Mouse (Mus musculus): ENCODE measurements around the gene Wasf2. TPM values are rescaled to one million over a fixed set of nuclear protein-coding genes. Genes with fewer than 3 reads are reported as not detected.
A peak's percentile ranks its signal among the peaks of the same experiment; 100 is the strongest.

Wasf2 gene
- total and polyA plus RNA-seq, 2 experiments from 2014 or later, result 18.3 to 26.0 TPM

- 0 out of 2 replicates have a peak overlapping the region, but pooled peaks have one; percentile 76 for H3K9ac ChIP-seq (replicated peaks; ENCODE audit: low read length, poor library complexity, severe bottlenecking)
- peak overlapping the region; percentile 74; the same call in 1 of the 2 replicates for H3K4me3 ChIP-seq (ENCODE audit: low read depth, low read length)
- H3K4me2 ChIP-seq (ENCODE audit: low read depth, low read length, poor library complexity, severe bottlenecking), result peak overlapping the region; percentile 96
- H3K27me3 ChIP-seq (ENCODE audit: insufficient read depth, low read length), result no peaks in the 10 kb centered on the region; the same call in 1 of the 2 replicates
- no peaks in the 10 kb centered on the region for H3K9me3 ChIP-seq (ENCODE audit: low read length)
- H3K36me3 ChIP-seq (ENCODE audit: insufficient read depth, low read length), result no peaks in the 10 kb centered on the region
- peaks cover 11% of the 10 kb centered on the region; the same call in 1 of the 2 replicates for H3K4me1 ChIP-seq (ENCODE audit: insufficient read depth, low read length)
- H3K27ac ChIP-seq (ENCODE audit: low read depth, low read length), result no peak overlapping the region
- ATAC-seq (ENCODE audit: low FRiP score), result no peak
- 15% methylated on average over 10 of the region's 10 CpGs for WGBS
- no peak for TF ChIP-seq CTCF (IDR thresholded peaks at IDR 0.05)
- DNase-seq (ENCODE audit: low spot score), result no peak
Measured at GRCm38 (mm10) chr4:133213661-133214060, 83.4 kb downstream of the Wasf2 start.

DNA sequence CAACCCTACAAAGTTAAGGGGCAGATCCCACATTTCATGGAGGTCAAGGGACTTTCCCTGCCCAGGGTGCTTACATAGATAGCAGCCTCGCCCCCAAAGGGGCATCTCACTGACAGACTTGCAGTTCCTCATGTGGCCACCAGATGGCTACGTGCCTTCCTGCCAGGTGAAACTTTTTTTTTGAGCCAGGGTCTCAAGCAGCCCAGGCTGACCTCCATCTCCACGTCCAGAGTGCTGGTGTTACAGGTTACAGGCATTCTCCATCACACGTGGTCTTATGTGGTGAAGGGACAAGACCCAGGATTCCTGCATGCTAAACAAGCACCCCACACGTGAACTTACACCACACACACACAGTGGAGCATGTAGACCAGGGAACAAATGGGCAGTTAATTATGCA is 87.3 kb downstream of the Wasf2 start:
- TF ChIP-seq CTCF (IDR thresholded peaks at IDR 0.05), result peak; percentile 94
- DNase-seq (ENCODE audit: low spot score) (peak; percentile 77), ATAC-seq (ENCODE audit: low FRiP score) (no peak)
- WGBS, result 0% methylated on average over 5 of the region's 5 CpGs
- H3K36me3 ChIP-seq (ENCODE audit: insufficient read depth, low read length), result no peaks in the 10 kb centered on the region
- H3K27ac ChIP-seq (ENCODE audit: low read depth, low read length), result no peak overlapping the region
- H3K4me3 ChIP-seq (ENCODE audit: low read depth, low read length), result no peak overlapping the region
- peaks cover 4% of the 10 kb centered on the region; the same call in 1 of the 2 replicates for H3K27me3 ChIP-seq (ENCODE audit: insufficient read depth, low read length)
- no peaks in the 10 kb centered on the region for H3K9me3 ChIP-seq (ENCODE audit: low read length)
- no peak overlapping the region for H3K4me2 ChIP-seq (ENCODE audit: low read depth, low read length, poor library complexity, severe bottlenecking)
- H3K4me1 ChIP-seq (ENCODE audit: insufficient read depth, low read length), result peaks cover 8% of the 10 kb centered on the region; the same call in 1 of the 2 replicates
- H3K9ac ChIP-seq (replicated peaks; ENCODE audit: low read length, poor library complexity, severe bottlenecking), result no peak overlapping the region

DNA sequence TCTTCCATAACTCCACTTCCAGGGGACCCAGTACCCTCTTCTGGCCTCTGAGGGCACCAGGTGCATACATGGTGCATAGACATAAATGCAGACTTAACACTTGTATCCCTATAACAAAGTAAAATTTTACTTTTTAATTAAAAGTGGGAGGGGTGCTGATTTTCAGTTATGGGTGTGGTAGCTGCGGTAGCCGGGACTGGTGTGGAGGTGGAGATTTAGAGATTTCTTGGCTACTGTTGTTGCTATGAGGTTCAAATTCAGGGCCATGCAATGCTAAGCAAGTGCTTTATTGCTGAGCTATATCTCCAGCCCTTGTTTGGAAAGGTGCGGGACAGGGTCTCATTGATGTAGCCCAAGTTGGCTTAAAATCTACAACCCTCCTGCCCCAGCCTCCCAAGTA is 88.4 kb downstream of the Wasf2 start:
- peaks cover 4% of the 10 kb centered on the region; the same call in 1 of the 2 replicates for H3K27me3 ChIP-seq (ENCODE audit: insufficient read depth, low read length)
- no peaks in the 10 kb centered on the region for H3K4me1 ChIP-seq (ENCODE audit: insufficient read depth, low read length)
- DNase-seq (ENCODE audit: low spot score) (no peak), ATAC-seq (ENCODE audit: low FRiP score) (no peak)
- H3K27ac ChIP-seq (ENCODE audit: low read depth, low read length), result no peak overlapping the region
- H3K4me2 ChIP-seq (ENCODE audit: low read depth, low read length, poor library complexity, severe bottlenecking), result no peak overlapping the region
- H3K36me3 ChIP-seq (ENCODE audit: insufficient read depth, low read length), result no peaks in the 10 kb centered on the region
- WGBS, result 85% methylated on average over 3 of the region's 3 CpGs
- no peaks in the 10 kb centered on the region for H3K9me3 ChIP-seq (ENCODE audit: low read length)
- H3K9ac ChIP-seq (replicated peaks; ENCODE audit: low read length, poor library complexity, severe bottlenecking), result no peak overlapping the region
- no peak overlapping the region for H3K4me3 ChIP-seq (ENCODE audit: low read depth, low read length)
- TF ChIP-seq CTCF (IDR thresholded peaks at IDR 0.05), result no peak

DNA sequence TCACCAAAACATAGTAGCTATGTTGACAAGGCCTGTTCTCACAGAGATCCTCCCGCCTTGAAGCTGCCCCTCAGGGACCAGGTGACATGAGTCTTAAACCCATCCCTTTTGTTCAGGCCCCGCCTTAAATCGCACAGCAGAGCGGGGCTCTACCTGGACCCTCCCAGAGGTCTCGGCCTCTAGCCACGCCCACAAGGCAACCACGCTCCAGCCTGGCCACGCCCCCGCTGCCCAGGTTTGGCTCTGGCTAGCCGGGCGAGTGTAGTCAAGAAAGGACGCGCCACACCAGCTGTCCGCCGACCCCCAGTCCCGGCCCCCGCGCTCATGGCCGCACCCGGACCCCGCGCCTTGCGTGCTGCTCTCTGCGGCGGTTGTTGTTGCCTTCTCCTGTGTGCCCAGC is 90.4 kb downstream of the Wasf2 start:
- 2% methylated on average over 25 of the region's 25 CpGs for WGBS
- peak overlapping the region; percentile 55 for H3K9ac ChIP-seq (replicated peaks; ENCODE audit: low read length, poor library complexity, severe bottlenecking)
- no peak for TF ChIP-seq CTCF (IDR thresholded peaks at IDR 0.05)
- H3K4me3 ChIP-seq (ENCODE audit: low read depth, low read length), result peak overlapping the region; percentile 37
- H3K27me3 ChIP-seq (ENCODE audit: insufficient read depth, low read length), result peaks cover 4% of the 10 kb centered on the region; the same call in 1 of the 2 replicates
- ATAC-seq (ENCODE audit: low FRiP score) (0 out of 2 replicates have a peak, but pooled peaks have one; percentile 15), DNase-seq (ENCODE audit: low spot score) (no peak)
- H3K4me2 ChIP-seq (ENCODE audit: low read depth, low read length, poor library complexity, severe bottlenecking), result peak overlapping the region; percentile 71
- no peaks in the 10 kb centered on the region for H3K4me1 ChIP-seq (ENCODE audit: insufficient read depth, low read length)
- H3K27ac ChIP-seq (ENCODE audit: low read depth, low read length), result no peak overlapping the region
- H3K36me3 ChIP-seq (ENCODE audit: insufficient read depth, low read length), result no peaks in the 10 kb centered on the region
- H3K9me3 ChIP-seq (ENCODE audit: low read length), result no peaks in the 10 kb centered on the region

GRCm38 (mm10) chr4:133221701-133222100 is 91.4 kb downstream of the Wasf2 start:
- Histone ChIP-seq H3K36me3 (ENCODE audit: insufficient read depth, low read length) (no peaks in the 10 kb centered on the region), H3K27me3 (ENCODE audit: insufficient read depth, low read length) (peaks cover 4% of the 10 kb centered on the region; the same call in 1 of the 2 replicates), H3K4me3 (ENCODE audit: low read depth, low read length) (no peak overlapping the region), H3K4me2 (ENCODE audit: low read depth, low read length, poor library complexity, severe bottlenecking) (no peak overlapping the region), H3K4me1 (ENCODE audit: insufficient read depth, low read length) (no peaks in the 10 kb centered on the region), H3K27ac (ENCODE audit: low read depth, low read length) (no peak overlapping the region), H3K9me3 (ENCODE audit: low read length) (no peaks in the 10 kb centered on the region), H3K9ac (replicated peaks; ENCODE audit: low read length, poor library complexity, severe bottlenecking) (no peak overlapping the region)
- TF ChIP-seq CTCF (IDR thresholded peaks at IDR 0.05), result no peak
- ATAC-seq (ENCODE audit: low FRiP score) (no peak), DNase-seq (ENCODE audit: low spot score) (no peak)
- WGBS, result 83% methylated on average over 8 of the region's 8 CpGs

- peaks cover 4% of the 10 kb centered on the region; the same call in 1 of the 2 replicates for H3K27me3 ChIP-seq (ENCODE audit: insufficient read depth, low read length)
- ATAC-seq (ENCODE audit: low FRiP score) (no peak), DNase-seq (ENCODE audit: low spot score) (no peak)
- H3K9me3 ChIP-seq (ENCODE audit: low read length), result no peaks in the 10 kb centered on the region
- H3K36me3 ChIP-seq (ENCODE audit: insufficient read depth, low read length), result no peaks in the 10 kb centered on the region
- no peak overlapping the region for H3K9ac ChIP-seq (replicated peaks; ENCODE audit: low read length, poor library complexity, severe bottlenecking)
- TF ChIP-seq CTCF (IDR thresholded peaks at IDR 0.05), result no peak
- H3K4me3 ChIP-seq (ENCODE audit: low read depth, low read length), result no peak overlapping the region
- no peaks in the 10 kb centered on the region for H3K4me1 ChIP-seq (ENCODE audit: insufficient read depth, low read length)
- WGBS, result 44% methylated on average over 5 of the region's 5 CpGs
- H3K4me2 ChIP-seq (ENCODE audit: low read depth, low read length, poor library complexity, severe bottlenecking), result no peak overlapping the region
- no peak overlapping the region for H3K27ac ChIP-seq (ENCODE audit: low read depth, low read length)
Measured at GRCm38 (mm10) chr4:133223875-133224274, 93.6 kb downstream of the Wasf2 start.
